Mouse (Mus musculus) erythroblast, embryonic 14.5 days (primary cell): ENCODE results near the gene Tstd1.

Experiments
- GATA1 ChIP-seq: IDR thresholded peaks from 2 replicates; pipeline ENCODE4 v1.6.1; 2012; ENCODE audit warnings: low read length, inconsistent platforms, mixed read lengths
- TAL1 ChIP-seq: IDR thresholded peaks from 3 replicates; pipeline ENCODE4 v1.6.1; 2012; ENCODE audit warnings: low read length, inconsistent platforms, mixed read lengths

DNA sequence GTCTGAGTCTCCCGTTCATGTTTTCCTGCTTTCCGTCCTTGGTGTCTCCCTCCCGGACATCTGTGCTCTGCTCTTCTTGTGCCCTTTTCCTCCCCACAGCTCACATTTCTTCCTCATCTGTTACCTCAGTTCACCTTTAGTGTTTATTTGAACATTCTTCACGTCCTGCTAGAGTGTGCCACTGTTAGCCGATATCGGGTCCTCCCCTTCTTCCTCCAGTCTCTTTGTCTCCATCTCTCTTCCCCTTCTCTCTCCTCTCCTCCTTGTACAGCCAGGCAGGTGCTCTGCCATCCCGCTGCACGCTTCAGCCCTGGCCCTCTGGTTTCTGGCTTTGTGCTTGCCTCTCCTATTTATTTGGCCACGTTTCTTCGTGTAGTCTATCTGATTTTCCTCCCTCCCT, 29.0 kb downstream of the Tstd1 start:
- TF ChIP-seq TAL1 (no peak), GATA1 (no peak)
